Mouse (Mus musculus) adrenal gland, adult 10 weeks (tissue): ENCODE measurements around the gene Tcn2. TPM values are rescaled to one million over a fixed set of nuclear protein-coding genes. Genes with fewer than 3 reads are reported as not detected.

ENCODE experiments used
- polyA plus RNA-seq: library from polyadenylated mRNA; stranded (reverse); fragments of 350-450 nt; fragmentation: Illumina TruSeq; extraction: RNeasy Lipid Tissue Mini Kit (QIAGEN cat#74804); gene quantifications from one replicate; pipeline ENCODE4 v1.2.3, GENCODE M21; 2014; ENCODE audit warnings: low read depth, low replicate concordance

The Tcn2 gene
- polyA plus RNA-seq, result 8.5 TPM

DNA sequence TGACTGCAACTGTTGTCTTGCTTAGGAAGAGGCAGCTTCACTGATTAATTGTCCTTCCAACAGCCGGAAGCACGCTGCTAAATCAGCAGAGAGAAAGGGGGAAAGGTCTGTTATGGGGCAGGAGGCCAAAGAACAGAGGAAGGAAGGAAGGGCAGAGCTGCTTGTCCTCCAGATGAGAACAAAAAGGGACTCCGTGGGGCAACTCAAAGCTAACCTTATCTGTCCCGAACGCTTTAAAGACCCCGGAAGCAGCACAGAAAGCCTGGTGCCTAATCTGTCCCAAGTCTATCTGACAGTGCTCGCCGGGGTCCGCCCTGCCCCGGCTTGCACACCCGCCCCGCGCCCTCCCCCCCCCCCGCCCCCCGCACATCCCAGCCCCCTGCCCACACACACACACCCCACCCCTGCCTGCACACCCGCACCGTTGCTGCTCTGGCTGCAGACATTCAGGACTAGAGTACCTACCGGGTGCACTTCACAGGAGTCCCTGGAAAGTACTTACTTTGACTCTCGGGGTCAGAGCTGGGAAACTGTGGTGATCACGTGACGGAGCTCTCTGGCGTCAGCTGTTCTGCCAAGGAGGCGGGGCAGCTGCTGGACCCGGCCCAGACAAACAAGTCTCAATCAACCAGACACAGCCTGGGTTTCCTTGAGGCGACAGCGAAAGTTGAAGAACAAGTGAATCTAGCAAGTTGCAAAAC lies at the start of gene Tcn2:
Gene Tcn2 (minus strand): TSS at position 649 of the 701 bp plus-strand sequence.

DNA sequence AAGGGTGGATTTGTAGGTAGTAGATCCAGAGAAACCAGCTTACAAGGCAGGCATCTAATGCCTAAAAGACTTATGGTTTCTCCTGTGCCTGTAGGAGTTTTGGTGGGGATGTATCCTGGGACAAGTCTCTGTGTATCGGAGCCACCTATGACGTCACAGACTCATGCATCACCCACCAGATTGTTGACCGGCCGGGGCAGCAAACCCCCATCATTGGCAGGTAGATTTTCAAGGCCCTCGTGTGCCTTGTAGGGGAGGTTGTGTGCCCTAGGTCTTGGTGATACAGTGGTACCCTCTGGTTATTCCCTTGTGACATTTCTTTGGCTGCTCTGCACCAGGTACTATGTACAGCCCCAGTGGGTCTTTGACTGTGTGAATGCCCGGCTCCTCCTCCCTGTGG lies 44.7 kb upstream of the Tcn2 start, which contains the start of gene 4930556J24Rik:
Gene 4930556J24Rik (minus strand): TSS at position 101 of the 400 bp plus-strand sequence.

GRCm38 (mm10) chr11:3963610-3964415 lies 31.9 kb upstream of the Tcn2 start, which contains the start of gene Pes1:
Gene Pes1, plus strand, starts transcription at chr11:3963975.

DNA sequence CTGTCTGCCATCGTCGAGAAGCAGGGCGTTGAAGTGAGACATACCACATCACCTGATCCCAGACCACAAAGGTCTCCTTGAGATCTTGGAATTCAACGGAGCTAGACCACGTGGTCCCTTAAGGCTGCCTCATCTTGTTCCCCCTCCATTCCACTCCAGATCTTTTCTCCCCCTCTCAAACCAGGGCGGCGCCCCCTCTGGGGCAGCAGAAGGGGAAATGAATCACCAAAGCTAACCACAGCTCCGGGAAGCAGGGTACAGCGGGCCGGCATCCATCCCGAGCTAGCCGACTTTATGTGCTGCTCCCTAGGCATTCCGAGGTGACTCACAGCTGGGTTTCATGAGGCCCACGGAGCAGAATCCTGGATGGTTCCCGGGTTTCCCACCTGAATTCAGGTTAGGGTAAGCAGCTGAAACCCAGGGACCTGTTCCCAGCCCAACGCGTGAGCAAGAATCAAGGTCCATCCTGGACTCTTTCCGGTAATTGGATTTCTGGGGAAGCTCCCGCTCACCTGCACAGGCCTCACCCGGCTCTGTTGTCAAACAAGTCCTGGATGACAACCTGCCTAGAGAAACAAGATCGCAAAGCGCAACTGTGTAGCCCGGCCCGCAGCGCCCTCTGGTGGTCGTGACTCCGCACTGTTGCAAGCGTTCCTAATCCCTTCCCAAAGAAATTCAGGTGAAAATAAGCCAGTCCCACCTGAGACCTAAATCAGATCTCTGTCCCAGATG lies 17.7 kb downstream of the Tcn2 start, which contains the start of gene Slc35e4:
Gene Slc35e4 (minus strand): TSS at position 556 of the 732 bp plus-strand sequence.

GRCm38 (mm10) chr11:3894406-3895281 lies 37.3 kb downstream of the Tcn2 start, which contains the start of the genes 4921536K21Rik and Dusp18:
Gene 4921536K21Rik, minus strand, starts transcription at chr11:3895098.
Gene Dusp18, plus strand, starts transcription at chr11:3895240.

Other genes with a start within 250 kb of the Tcn2 start
- 0.23 TPM for gene Osbp2, start 68.3 kb downstream of the Tcn2 start, polyA plus RNA-seq
- gene 4921536K21Rik, start 37.1 kb downstream of the Tcn2 start, polyA plus RNA-seq, result 0.64 TPM
- 4.7 TPM for gene Dusp18, start 36.9 kb downstream of the Tcn2 start, polyA plus RNA-seq
- not detected for gene Slc35e4, start 17.5 kb downstream of the Tcn2 start, polyA plus RNA-seq
- 20.8 TPM for gene Pes1, start 31.8 kb upstream of the Tcn2 start, polyA plus RNA-seq
- gene 4930556J24Rik, start 44.6 kb upstream of the Tcn2 start, polyA plus RNA-seq, result not detected
- gene Gal3st1, start 51.5 kb upstream of the Tcn2 start, polyA plus RNA-seq, result not detected
- gene Sec14l4, start 99.3 kb upstream of the Tcn2 start, polyA plus RNA-seq, result 0.47 TPM
- not detected for gene Sec14l3, start 132.7 kb upstream of the Tcn2 start, polyA plus RNA-seq
- gene Mtfp1, start 163.3 kb upstream of the Tcn2 start, polyA plus RNA-seq, result 6.5 TPM
- 0.82 TPM for gene Sec14l2, start 191.3 kb upstream of the Tcn2 start, polyA plus RNA-seq
- gene Rnf215, start 203.0 kb upstream of the Tcn2 start, polyA plus RNA-seq, result 4.8 TPM
- 4.5 TPM for gene Ccdc157, start 228.1 kb upstream of the Tcn2 start, polyA plus RNA-seq
- gene Sf3a1, start 228.2 kb upstream of the Tcn2 start, polyA plus RNA-seq, result 17.6 TPM